Mouse (Mus musculus): ENCODE data around the gene Zfp626.
"Not testable (repeated sequence)": the region's sequence is repeated elsewhere in the genome, so short reads cannot be mapped to it uniquely, and the experiment has no call there.

Gene Zfp626

GRCm38 (mm10) chr7:27806896-27807295, at the start of gene Zfp626:
Gene Zfp626, plus strand, starts transcription at chr7:27807196.
- DNase-seq (ENCODE audit: low read depth, low spot score): not testable (repeated sequence)

DNA sequence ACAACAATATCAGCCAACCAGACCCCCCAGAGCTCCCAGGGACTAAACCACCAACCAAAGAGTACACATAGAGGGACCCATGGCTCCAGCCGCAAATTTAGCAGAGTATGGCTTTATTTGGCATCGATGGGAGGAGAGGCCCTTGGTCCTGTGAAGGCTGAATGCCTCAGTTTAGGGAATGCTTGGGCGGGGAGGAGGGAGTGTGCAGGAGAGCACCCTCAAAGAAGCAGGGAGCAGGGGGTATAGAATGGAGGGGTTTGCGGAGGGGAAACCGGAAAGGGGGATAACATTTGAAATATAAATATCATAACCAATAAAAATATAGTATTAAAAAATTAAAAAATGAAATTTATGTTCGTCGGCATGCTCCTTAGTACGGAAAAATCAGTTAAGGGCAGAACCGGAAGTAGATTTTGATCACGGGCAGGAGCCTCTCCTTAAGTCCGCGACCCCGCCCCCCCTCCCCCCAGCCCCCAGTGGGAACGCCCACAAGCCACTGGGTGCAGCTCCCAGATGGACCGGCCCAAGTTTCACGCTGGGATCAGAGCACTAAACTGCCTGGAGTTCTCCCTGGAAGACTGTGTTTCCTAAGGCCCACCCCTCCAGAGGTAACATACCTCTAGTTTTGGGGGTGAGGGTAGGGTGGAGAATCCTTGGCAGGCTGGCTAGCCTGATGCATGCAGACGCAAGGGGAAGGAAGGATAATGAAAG, 41.7 kb upstream of the Zfp626 start:
- no peak for DNase-seq (ENCODE audit: low read depth, low spot score)

DNA sequence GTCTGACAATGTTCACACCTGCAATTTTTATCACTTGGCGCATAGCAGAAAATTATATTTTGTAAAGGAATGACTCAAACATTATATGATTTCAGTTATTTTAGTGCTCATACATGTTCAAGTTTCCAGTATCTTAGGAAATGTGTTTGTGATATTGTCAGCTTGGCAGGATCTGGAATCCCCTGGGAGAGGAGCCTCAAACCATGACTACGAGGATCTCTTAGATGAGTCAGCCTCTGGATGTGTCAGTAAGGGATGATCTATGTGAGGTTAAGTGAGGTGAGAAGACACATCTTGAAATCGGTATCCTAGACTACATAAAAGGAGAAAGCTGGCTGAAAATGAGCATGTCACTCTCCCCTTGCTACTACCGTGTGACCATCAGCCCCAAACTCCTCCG, 17.7 kb upstream of the Zfp626 start:
- DNase-seq (ENCODE audit: low read depth, low spot score): no peak

DNA sequence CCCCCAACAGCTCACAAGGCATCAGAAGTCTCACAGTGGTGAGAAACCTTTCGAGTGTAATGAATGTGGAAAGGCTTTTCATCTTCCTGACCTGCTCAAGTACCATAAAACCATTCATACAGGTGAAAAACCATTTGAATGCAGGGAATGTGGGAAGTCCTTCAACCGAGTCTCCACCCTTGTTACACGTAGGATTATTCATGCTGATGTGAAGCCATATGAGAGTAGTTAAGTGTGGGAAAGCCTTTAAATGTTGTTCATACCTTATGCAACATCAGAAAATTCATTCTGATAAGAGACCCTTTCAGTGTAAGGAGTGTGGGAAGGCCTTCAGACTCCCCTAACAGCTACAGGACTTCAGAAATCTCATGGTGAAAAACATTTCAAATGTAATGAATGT, 13.1 kb upstream of the Zfp626 start:
- not testable (repeated sequence) for DNase-seq (ENCODE audit: low read depth, low spot score)

DNA sequence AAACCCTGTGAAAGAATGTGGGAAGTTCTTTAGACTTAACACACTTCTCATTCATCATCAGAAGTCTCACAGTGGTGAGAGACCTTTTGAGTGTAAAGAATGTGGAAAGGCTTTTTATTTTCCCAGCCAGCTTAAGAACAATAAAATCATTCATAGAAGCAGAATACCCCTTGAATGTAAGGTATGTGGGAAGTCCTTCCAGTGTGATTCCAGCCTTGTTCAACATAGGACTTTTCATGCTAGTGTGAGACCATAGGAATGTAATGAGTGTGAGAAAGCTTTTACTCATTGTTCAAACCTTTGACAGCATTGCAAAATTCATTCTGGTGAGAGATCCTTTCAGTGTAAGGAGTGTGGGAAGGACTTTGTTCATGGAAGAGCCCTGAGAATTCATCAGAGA, 12.4 kb upstream of the Zfp626 start:
- DNase-seq (ENCODE audit: low read depth, low spot score): no peak

- DNase-seq (ENCODE audit: low read depth, low spot score): no peak
These were observed 8.8 kb upstream of the Zfp626 start for GRCm38 (mm10) chr7:27797906-27798811.

DNA sequence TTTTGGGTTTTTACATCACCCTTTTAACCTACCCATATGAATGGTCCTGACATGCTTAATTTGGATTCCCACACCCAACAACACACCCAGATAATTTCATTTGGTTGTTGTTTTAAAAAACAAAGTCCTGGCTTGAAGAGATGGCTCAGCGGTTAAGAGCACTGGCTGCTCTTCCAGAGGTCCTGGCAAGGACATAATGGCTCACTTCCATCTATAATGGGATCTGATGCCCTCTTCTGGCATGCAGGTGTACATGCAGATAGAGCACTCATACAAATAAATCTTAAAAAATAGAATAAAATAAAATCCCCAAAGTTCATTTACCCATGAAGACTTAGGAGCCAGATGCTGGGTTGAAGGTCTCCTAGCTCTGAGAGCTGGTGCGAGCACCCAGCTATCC, 5.9 kb upstream of the Zfp626 start:
- no peak for DNase-seq (ENCODE audit: low read depth, low spot score)

DNA sequence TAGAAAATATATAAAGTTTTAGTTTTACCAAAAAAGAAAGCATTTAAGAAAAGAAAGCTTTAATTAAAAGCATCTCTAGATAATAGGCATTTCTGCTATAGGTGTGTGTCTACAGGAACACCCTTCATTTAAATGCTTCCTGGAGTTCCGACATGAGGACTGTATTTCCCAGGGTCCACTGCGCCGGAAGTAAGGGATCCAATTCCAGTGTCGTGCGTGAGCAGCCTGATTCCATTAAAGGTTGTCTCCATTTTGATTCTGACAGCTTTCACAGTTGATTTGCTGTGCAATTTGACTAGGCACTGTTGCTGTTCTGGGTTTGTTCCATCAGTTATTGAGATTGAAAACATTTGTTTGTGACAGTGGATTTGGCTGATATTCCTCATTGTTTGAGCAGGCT, 4.0 kb upstream of the Zfp626 start:
- DNase-seq (ENCODE audit: low read depth, low spot score): no peak

DNA sequence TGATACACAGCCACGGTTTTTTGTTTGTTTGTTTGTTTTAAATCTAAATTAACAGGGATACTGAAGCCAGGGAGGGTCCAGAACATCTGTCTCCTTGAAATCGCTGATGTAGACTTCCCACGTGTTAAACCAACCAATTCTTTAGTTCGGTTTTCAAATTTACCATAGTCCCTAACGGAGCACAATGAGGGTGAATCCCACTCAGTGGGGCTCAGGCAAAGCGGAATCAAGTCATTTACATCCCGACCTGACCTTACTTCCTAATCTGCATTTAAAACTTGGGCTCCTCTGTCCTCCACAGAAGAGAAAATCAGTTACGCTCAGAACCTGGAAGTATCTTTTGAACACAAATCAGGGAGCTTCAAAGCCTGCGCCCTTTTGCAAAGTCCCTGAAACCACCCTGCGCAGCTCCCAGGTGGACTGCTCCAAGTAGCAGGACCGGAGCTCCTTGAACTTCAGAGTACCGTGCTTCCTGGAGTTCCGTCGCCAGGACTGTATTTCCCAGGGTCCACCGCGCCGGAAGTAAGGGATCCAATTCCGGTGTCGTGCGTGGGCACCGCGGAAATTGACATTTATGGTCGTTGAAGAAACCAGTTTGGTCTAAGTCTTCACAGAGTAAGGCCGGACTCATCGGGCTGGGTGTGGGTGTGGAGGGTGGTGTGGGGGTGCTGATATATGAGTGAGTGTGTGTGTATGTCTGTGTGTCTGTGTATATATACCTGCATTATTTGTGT, 2.5 kb upstream of the Zfp626 start:
- DNase-seq (ENCODE audit: low read depth, low spot score): peak; percentile 40

GRCm38 (mm10) chr7:27807305-27807704, 309 bp downstream of the Zfp626 start:
- not testable (repeated sequence) for DNase-seq (ENCODE audit: low read depth, low spot score)

GRCm38 (mm10) chr7:27818526-27819110, 11.6 kb downstream of the Zfp626 start:
- no peak for DNase-seq (ENCODE audit: low read depth, low spot score)

DNA sequence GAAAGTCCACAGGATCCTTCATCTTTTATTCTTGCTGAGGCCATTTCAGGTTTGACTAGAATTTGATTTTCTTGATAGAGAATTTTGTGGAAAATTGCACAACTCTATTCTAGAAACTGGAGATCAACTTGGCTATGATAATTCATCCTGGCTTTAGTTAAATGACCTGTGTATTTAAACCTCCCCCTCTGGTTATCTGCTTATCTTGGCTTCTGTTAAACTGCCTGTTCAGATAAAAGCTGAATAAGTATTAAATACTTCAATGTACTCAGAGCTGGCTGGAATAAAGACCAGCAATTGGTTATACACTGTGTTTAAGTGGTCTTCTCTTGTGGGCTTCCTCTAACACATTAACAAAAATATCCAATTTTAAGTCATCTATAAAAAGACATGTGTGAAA, 15.6 kb downstream of the Zfp626 start:
- DNase-seq (ENCODE audit: low read depth, low spot score): no peak

DNA sequence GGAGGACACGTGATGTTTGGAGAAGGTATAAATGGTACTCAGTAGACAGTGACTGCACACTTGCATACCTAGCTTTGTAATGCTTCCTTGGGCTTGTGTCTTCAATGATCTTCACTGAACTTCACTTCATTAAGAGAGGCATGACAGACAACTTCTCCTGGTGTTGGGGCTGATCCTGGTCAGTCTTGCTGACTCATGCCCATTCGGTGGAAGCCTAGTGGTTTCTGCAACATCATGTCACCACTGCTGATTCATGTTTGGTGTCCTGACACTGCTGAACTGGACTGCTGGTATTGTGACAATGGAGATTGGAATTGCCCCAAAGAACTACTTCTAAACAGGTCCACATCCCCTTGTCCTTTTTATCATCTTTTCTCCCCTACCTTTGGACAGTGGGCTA, 27.1 kb downstream of the Zfp626 start:
- no peak for DNase-seq (ENCODE audit: low read depth, low spot score)

- DNase-seq (ENCODE audit: low read depth, low spot score): no peak
These were observed 30.9 kb downstream of the Zfp626 start for GRCm38 (mm10) chr7:27837896-27838295.

DNA sequence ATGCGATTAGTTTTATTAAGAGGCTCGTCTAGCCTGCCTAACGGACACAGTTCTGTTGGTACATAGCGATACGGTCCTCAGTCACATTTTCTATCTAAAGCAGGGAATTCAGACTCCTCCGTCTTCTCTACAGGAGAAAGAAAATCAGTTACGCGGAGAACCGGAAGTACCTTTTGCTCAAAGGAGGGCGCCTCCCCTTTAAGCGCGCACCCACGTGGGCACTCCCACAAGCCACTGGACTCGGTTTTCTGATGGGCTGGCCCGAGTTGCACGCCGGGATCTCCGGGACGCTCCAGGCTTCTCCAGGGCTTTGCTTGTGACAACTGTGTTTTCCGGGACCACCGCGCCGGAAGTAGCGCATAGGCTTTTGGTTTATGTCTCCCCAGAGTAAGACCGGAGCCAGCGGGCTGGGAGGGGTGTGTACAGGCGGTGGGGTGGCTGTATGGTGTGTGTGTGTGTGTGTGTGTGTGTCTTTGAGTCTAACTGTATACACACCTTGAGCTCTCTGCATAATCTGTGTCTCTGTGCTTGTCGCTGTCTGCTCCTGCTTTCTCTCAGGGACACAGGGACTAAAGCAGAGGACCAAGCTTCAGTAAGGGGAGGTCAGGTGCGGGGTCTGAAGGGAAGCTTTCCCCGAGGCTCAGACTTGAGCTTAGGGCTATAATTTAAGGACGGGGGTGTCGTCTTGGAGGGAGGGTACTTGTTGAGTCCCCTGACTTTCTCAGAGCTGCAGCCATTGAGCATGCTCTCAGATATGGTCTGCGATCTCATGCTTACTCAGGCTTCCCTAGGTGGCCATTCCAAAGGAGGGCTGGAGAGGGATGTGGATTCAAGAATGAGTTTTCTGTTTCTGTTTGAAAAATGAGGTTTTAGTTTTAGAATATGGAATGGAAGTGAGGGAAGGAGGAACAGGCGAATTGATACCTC, 31.6 kb downstream of the Zfp626 start, which contains the start of gene Zfp59:
Zfp59 (plus strand) TSS at position 285 of the 927 bp plus-strand sequence.
- DNase-seq (ENCODE audit: low read depth, low spot score): peak; percentile 36

- DNase-seq (ENCODE audit: low read depth, low spot score): no peak
These were observed 32.6 kb downstream of the Zfp626 start for GRCm38 (mm10) chr7:27839596-27839995.

DNA sequence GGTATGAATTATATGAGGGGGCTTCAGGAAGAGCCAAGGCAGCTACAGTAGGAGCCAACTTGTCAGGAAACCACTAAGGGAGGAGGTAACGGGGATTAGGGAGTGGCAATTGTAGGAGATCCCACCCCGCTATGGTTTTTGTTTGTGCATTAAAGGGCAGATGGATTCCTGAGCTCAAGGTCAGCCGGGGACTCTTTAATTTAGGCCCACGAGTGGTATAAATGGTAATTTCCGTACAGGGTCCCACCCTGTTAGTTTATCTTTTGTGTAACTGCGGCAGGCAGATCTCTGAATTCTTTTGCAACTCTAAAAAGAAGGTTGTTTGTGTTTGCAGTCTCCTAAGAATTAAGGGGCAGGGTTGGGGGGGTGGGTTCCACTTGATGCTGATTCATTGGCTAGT, 33.1 kb downstream of the Zfp626 start:
- DNase-seq (ENCODE audit: low read depth, low spot score): no peak

DNA sequence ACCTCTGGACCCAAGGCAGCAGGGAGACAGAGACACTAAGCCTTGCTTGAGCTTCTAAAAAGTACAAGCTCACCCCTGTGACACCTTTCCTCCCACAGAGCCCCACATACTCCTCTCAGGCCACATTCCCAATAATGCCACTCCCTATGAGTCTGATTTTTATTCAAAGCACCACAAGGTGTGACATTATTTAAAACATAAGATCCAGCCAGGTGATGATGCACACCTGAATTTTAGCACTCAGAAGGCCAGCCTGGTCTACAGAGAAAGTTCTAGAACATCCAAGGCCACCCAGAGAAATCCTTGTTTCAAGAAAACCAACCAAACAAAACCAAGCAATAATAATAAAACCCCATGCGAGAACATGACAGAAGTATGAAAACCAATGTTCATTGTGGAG, 50.2 kb downstream of the Zfp626 start, which contains the start of gene Zfp607a:
Zfp607a (plus strand) TSS at position 301 of the 400 bp plus-strand sequence.
- no peak for DNase-seq (ENCODE audit: low read depth, low spot score)

- no peak for DNase-seq (ENCODE audit: low read depth, low spot score)
These were observed 52.6 kb downstream of the Zfp626 start for GRCm38 (mm10) chr7:27859301-27860251.
